Mouse (Mus musculus): Measurements from ENCODE around the gene Itgb4.

GRCm38 (mm10) chr11:116000607-116001006, 26.1 kb downstream of the Itgb4 start:
- TF ChIP-seq TAL1 (IDR thresholded peaks at IDR 0.05; ENCODE audit: low read length) (no peak), GATA1 (IDR thresholded peaks at IDR 0.05; ENCODE audit: low read length) (no peak)

All from erythroblast, embryonic 14.5 days (primary cell).